Mouse (Mus musculus) ZHBTc4 (cell line): ENCODE measurements at regions not wholly inside any gene's neighbourhood (a gene's known extent, or its start where the extent isn't known, plus 50 kb on each side); places are given as distances from the start of the nearest gene placed in this dataset.
A peak's percentile ranks its signal among the peaks of the same experiment; 100 is the strongest.

ENCODE experiments used
- DNase-seq: peaks from one replicate; pipeline ENCODE4 v3.0.0-alpha.2; 2011; ENCODE audit warnings: low read depth, low spot score

DNA sequence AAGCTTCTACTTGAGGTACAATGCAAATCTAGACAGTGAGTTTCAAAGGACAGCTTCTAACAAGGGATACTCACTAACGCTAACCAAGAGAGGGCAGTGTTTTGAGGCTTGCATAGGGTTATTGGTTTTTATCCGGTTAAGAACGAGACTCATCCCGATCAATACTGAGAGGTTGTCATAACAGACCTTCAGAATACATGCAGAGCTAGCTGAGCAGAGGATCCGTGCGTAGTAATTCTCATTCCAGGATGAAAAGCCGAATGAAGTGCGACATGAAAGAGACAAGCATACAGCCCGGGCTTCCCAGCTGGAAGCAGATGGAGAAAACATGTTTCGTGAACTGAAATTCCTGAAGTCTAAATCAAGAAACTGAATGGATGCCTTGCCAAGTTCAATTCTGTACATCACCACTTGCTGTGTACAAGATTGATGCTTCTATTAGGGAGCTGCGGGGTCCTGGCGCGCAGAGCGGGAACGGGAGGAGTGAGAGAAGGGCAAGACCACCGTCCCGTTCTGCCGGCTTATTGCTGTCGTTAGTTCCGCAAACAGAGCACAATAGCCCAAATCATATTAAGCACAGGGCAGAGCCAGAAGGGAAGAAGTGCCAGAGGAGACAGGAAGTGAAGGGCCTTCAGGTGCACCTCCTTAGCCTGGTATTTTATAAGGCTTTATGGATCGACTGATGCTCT is 65.4 kb upstream of the Tes start:
- DNase-seq, result no peak

DNA sequence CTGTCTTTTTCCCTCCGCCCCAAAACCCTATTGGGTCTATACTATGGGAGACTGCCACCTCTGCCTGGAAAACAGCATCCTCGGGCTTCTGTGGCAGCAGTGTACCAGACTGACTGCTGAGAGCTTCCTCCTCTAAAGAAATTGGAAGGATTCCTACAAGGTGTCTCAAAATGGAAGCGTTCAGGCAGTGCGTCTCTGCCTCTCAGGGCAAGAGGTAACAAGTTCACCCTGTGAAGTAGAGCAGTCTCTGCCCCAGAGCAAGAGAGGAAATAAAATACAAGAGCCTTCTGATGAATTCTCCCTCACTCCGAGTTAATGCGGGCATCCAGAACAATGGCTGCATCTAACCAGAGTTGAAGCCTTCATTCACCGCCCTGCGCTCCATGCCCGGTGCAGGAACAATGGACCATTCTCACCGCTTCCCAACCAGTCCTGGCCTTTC is 69.4 kb upstream of the Tes start:
- no peak for DNase-seq

DNA sequence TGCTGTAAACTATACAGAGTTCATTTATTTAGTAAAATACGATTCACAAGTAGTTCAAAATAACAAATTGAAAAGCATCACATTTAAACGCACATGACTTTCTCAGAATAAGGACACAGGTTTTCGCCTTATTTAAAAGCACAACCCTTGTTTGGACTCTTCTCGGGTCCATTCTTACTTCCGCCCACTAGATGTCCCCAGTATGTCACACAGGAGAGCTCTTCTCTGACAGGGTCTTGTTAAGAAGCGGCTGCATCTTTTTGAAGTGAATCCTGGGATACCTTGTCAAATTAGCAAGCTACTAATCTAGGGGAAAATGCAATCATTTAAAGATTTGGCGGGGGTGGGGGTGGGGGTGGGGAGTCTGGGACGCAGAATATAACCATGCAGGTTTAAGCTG is 70.2 kb upstream of the Tes start:
- DNase-seq, result peak; percentile 54

DNA sequence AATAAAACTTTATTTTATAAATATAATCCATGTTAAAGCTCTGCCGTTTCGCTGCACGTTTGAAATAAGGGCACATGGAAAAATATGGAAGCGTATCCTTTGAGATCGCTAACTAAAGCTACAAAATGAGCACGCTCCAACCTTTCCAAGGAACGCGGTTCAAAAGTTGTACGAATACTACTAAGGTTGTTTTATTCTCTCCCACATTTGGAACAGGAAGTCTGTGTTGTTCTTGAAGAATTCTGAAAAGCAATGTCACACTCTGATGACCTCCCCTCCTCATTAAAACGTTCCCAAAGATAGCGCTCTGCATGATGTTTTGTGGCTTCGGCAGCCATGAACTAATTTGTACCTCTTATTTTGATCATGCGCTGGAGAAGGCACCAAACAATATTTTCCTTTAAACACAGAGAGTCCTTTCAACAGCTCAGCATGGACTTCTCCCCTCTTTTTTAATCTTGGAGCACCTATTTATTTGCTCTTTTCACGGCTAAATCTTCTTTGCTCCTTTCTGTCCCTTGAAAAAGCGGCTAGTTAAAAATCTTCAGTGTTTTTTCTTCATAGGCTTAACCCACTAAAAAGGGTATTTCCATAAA is 72.9 kb upstream of the Tes start:
- no peak for DNase-seq

DNA sequence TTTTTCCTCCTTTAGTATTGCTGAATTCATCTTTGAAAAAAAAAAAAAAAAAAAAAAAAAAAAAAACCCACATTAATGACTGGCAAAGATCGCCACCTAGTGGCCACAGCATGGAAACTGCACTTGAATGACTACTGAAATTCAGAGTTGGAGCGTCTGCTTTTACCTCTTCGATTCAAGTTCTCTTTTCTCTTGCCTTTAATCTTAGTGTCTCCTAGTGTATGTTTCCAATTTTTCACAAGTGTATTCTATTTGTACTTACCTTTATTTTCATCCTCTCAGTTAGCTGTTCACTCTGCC is 79.9 kb upstream of the Tfec start:
- DNase-seq, result peak; percentile 52

DNA sequence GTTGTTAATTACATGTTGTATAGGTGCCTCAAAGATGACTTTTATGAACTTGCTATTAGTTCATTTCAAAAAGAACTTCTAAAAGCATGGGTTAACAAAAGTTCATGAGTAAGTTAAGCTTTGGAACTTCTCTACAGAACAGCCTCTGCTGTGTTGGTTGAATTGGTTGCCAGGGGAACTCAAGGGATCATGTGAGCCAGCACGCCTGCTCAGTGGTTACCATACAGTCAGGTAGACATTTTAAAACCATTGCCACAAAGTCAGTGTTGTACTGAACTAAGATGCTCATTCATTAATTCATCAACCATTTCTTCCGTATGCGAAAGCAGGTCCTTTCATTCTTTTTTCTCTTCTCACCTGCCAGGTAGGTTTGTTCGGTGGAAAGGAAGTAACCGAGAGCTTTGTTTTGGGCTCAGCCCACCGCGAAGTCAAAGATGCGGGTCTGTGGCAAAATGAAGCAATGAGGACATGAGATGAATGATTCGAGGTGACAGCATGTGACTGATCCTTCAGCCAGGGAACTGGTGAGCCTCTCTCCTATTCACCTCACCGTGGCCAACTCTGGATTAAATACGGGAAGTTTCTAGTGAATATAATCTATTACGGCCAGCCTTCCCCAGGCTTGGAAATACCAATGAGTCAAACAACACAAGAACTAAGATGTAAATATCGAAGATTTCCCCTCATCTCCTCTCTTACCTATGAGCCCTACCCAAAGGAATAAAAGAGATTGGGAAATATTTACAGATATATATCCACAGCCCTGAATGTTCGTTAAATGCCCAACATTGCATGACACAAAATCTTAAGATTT is 79.4 kb upstream of the Tfec start:
- no peak for DNase-seq

DNA sequence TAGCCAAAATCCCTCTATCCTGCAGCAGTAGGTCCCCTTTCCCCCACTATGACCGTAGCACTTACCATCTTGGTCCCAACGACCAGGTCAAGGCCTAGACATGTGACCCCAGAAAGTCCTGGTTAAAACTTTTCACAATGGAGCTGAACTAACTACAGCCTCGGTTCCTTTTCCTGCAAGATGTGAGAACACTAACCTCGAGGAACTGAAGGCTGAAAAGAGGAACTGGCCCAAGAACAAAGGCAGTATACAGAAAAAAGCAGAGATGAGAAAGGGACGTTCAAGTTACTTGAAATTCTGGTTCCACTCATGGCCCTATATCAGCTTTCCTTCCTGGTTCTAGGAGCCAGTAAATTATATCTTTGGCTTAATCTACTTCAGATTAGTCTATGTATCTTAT is 67.4 kb upstream of the Tfec start:
- no peak for DNase-seq

GRCm38 (mm10) chr6:16964362-16964761 is 66.1 kb upstream of the Tfec start:
- DNase-seq, result no peak

DNA sequence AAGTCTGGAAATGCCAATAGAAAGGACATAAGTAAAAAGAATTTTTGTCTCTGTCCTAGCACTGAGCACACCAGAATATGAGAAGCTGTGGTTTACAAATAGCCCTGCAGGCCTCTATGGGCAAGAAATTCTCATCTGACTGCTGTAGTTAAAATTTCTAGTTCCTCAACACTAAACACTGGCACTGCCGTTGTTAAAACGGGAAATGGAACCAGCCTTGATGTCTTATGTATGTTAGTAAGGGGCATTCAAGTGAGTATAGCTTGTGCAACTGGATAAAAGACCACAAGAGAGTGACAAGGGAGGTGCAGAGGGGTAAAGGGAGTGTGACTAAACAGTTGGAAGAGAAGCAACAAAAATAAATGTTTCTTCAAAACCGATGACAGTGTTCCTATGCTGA is 65.7 kb upstream of the Tfec start:
- no peak for DNase-seq

DNA sequence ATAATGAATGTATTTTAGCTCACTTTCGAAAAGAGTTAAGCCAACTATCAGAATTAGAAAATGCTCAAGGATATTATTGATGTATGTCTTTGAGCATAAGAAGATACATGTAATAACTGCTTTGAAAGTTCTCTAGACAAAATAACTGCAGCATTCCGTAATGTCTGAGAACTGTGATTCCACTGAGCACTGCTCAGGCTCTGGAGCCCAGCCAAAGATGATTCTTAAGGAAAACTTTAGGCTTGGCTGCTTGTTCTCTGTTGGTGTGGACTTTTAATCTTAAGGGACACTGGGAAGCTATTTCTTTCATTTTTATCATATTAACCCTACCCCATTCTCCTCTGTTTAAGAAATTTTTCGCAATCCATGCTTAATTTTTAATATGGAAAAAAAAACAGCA is 59.9 kb upstream of the Tfec start:
- no peak for DNase-seq

- DNase-seq, result no peak
Measured at GRCm38 (mm10) chr6:16956771-16957435, 58.7 kb upstream of the Tfec start.
